Mouse (Mus musculus) intestine, postnatal 0 days (tissue): Measurements from ENCODE around the gene Mpzl3. TPM values are rescaled to one million over a fixed set of nuclear protein-coding genes. Genes with fewer than 3 reads are reported as not detected.

Source experiments
- ATAC-seq: fragments of 200-750 bp; cut with Nextera tagmentation; 2 replicates; pipeline ENCODE4 v1.8.0; 2017; ENCODE audit warnings: mild to moderate bottlenecking, moderate TSS enrichment, moderate library complexity
- H3K27ac ChIP-seq: fragments of 300-500 bp; sonication (generic); 2 replicates; pipeline ENCODE4 v1.5.1; 2014; ENCODE audit warnings: mild to moderate bottlenecking, low read depth, low read length, moderate library complexity
- H3K27me3 ChIP-seq: fragments of 300-500 bp; sonication (generic); replicated peaks from 2 replicates; pipeline ENCODE4 v1.6.1; 2014; ENCODE audit warnings: low read length, mixed read lengths; ENCODE audit not compliant: control insufficient read depth, insufficient read depth
- H3K36me3 ChIP-seq: fragments of 300-500 bp; sonication (generic); 2 replicates; pipeline ENCODE4 v1.6.1; 2014; ENCODE audit warnings: mild to moderate bottlenecking, moderate library complexity; ENCODE audit not compliant: control insufficient read depth, insufficient read depth
- H3K4me1 ChIP-seq: fragments of 300-500 bp; sonication (generic); replicated peaks from 2 replicates; pipeline ENCODE4 v1.6.1; 2014; ENCODE audit warnings: antibody characterized with exemption, low read length, mixed read lengths; ENCODE audit not compliant: control insufficient read depth, insufficient read depth
- H3K4me2 ChIP-seq: fragments of 300-500 bp; sonication (generic); replicated peaks from 2 replicates; pipeline ENCODE4 v1.6.1; 2014; ENCODE audit warnings: low read depth, mild to moderate bottlenecking, moderate library complexity
- H3K4me3 ChIP-seq: fragments of 300-500 bp; sonication (generic); 2 replicates; pipeline ENCODE4 v1.5.1; 2014; ENCODE audit warnings: low read depth, low read length
- H3K9ac ChIP-seq: fragments of 300-500 bp; sonication (generic); 2 replicates; pipeline ENCODE4 v1.6.1; 2014; ENCODE audit warnings: mild to moderate bottlenecking, low read depth, low read length
- H3K9me3 ChIP-seq: fragments of 300-500 bp; sonication (generic); 2 replicates; pipeline ENCODE4 v1.6.1; 2016; ENCODE audit warnings: mixed run types; ENCODE audit not compliant: control insufficient read depth
- CTCF ChIP-seq: sonication (generic); IDR thresholded peaks from 2 replicates; pipeline ENCODE4 v1.5.1; 2016; ENCODE audit warnings: low read depth, mild to moderate bottlenecking, control low read depth, antibody characterized with exemption, moderate library complexity
- WGBS: fragments of 180-500 bp; shearing (Covaris S2); extraction: QIAGEN DNeasy Blood & Tissue Kit; methylation state at CpG from one replicate; pipeline ENCODE4 v1.1.7; 2014; 5-methylcytosine and 5-hydroxymethylcytosine counted together
- polyA plus RNA-seq: library from polyadenylated mRNA; unstranded; fragments of >200 nt; fragmentation: Nextera tagmentation; extraction: Ambion mirVana; gene quantifications from 2 replicates; pipeline ENCODE4 v1.2.1, GENCODE M21; 2015

Gene Mpzl3
- polyA plus RNA-seq, 1 experiment from 2014 or later: 6.5 TPM

DNA sequence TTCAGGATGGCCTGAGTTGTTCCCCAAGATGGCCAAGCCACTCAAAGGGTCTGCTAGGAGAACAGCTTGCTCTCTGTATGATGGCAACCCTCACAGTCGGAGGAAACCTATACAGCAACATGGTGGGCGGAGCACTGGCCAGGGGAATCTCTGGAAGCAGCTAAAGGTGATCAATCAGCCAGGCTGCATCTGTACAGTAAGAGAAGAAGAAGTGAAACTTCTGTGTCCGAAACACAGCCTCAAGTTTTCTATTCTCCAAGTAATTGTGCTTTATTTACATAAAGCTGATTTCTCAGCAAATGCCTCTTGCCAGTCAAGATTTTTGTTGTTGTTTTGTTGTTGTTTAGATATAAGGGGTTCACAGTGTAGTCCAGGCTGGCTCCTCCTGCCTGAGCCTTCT, 22.9 kb downstream of the Mpzl3 start:
- H3K36me3 ChIP-seq: peaks cover 8% of the 10 kb centered on the region; the same call in 1 of the 2 replicates
- no peak overlapping the region for H3K4me3 ChIP-seq
- WGBS: 72% methylated on average over 3 of the region's 3 CpGs
- H3K4me2 ChIP-seq: no peak overlapping the region
- ATAC-seq: no peak
- no peaks in the 10 kb centered on the region for H3K4me1 ChIP-seq
- H3K9ac ChIP-seq: no peak overlapping the region
- H3K27ac ChIP-seq: no peak overlapping the region
- TF ChIP-seq CTCF: no peak
- H3K27me3 ChIP-seq: no peaks in the 10 kb centered on the region
- H3K9me3 ChIP-seq: no peaks in the 10 kb centered on the region

DNA sequence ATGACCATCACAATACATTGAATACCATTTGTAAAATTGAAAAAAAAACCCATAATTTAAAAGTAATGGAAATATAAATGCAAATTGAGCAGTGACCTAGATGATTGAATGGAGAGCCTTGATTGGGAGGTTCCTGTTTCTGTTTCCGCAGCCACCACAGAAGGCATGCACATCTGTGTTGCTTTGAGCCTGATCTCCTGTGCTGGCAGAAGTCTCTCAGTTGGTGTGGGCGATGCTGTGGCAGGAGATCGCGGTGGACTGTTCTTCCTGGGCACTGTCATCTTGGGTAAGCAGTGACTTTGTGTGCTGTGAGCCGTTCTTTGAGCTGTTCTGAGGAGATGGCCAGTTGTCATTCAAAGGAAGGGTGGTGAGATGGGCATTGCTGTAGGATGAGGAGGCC, 24.0 kb downstream of the Mpzl3 start, which contains the start of gene Jaml:
TSS of gene Jaml (plus strand) at position 173 of the 400 bp plus-strand sequence.
- no peak within 1 kb of the TSS for H3K9ac ChIP-seq
- peaks cover 8% of the 10 kb centered on the region; the same call in 1 of the 2 replicates for H3K36me3 ChIP-seq
- no peak for ATAC-seq
- H3K27ac ChIP-seq: no peak within 1 kb of the TSS
- no peaks in the 10 kb centered on the region for H3K27me3 ChIP-seq
- WGBS: 83% methylated on average over 5 of the region's 5 CpGs
- H3K4me2 ChIP-seq: no peak within 1 kb of the TSS
- H3K4me1 ChIP-seq: no peaks in the 10 kb centered on the region
- H3K4me3 ChIP-seq: no peak within 1 kb of the TSS
- H3K9me3 ChIP-seq: no peaks in the 10 kb centered on the region
- no peak for TF ChIP-seq CTCF

DNA sequence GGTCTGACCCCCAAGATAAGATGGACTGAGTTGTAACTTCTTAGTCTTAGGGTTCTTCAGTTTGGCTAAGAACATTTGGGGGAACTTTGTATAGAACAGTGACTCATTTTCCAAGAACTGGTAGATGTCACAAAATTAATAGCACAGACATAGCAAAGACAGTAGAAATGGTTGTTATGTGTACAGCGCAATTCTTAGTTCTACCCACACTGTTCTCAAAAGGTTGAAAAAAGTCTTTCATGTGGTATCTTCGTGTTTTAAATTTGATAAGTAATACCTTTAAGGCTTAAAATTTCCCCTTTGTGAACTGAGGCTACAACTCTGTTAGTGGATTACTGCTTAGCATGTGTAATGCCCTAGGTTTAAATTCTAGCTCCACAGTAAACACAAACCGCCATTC, 28.1 kb downstream of the Mpzl3 start:
- no peaks in the 10 kb centered on the region for H3K27me3 ChIP-seq
- H3K36me3 ChIP-seq: no peaks in the 10 kb centered on the region; the same call in 1 of the 2 replicates
- no peak overlapping the region for H3K4me2 ChIP-seq
- H3K9ac ChIP-seq: no peak overlapping the region
- no peak for TF ChIP-seq CTCF
- H3K4me1 ChIP-seq: no peaks in the 10 kb centered on the region
- WGBS: 93% methylated on average over 3 of the region's 3 CpGs
- H3K9me3 ChIP-seq: no peaks in the 10 kb centered on the region
- no peak overlapping the region for H3K4me3 ChIP-seq
- ATAC-seq: no peak
- no peak overlapping the region for H3K27ac ChIP-seq

DNA sequence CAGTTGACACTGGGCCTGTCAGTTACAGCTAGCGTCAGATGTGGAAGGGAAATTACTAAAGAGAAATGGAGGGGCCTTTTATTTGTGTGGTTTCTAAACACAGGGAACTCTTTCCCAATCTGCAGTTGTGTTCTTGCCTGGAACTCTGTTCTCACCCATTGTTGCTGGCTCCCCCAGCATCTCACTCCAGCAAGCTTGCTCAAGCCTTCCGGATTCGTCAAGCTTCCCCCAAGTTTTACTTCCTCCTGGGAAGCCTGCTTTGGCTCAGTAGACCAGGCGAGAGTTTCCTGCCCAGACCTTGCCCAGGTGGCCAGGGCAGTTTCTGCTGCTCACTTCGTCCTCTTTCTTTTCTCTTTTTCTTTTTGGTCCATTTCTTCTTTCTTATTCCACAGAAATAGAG, 29.6 kb downstream of the Mpzl3 start:
- H3K9me3 ChIP-seq: no peaks in the 10 kb centered on the region
- no peaks in the 10 kb centered on the region for H3K27me3 ChIP-seq
- no peak overlapping the region for H3K4me2 ChIP-seq
- WGBS: 75% methylated on average over 5 of the region's 5 CpGs
- no peak for TF ChIP-seq CTCF
- no peak for ATAC-seq
- H3K9ac ChIP-seq: no peak overlapping the region
- no peak overlapping the region for H3K4me3 ChIP-seq
- H3K27ac ChIP-seq: no peak overlapping the region
- no peaks in the 10 kb centered on the region for H3K4me1 ChIP-seq
- no peaks in the 10 kb centered on the region for H3K36me3 ChIP-seq

DNA sequence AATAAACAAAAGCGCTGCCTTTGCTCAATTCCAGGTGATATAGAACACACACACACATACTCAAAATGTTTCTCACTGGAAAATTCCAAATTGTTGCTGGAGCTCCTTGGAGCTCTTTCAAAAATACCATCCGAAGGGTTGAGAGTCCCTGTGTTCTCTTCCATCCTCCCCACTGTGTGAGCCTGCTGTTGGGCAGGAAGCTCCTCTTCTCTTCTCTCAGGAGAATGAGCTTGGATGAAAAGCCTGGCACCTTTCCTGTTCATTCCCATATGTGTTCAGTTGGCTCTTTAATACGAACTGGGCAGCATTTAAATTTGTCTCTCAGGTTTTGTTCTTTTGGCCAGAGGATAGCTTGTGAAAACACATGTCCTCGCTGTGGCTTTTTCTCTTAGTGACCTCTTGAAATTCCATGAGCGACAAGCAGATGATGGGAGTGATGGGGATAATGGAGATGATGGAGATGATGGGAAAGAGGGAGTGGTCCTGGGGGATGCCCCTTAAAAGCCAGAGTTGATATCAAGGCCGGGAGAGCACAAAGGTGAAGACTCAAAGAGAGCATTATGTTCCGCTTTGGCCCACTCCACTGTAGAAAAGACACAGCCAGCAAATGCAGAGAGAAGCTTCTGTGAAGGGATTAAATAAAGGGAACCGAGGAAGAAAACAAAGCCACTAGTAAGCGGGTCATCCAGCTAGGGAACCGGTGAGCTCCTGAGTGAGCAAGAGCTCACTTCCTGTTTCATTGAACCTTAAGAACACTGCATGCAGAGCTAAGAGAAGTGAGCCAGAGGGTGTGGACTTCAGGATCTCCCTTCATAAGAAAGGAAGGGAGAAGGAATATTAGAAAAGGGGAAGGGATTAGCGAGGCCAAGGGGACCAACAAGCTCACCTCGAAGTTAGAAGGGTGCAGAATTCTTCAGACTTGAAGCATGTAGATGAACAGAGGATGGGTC, 31.0 kb downstream of the Mpzl3 start:
- H3K4me3 ChIP-seq: no peak overlapping the region
- no peaks in the 10 kb centered on the region for H3K4me1 ChIP-seq
- WGBS: 82% methylated on average over 12 of the region's 12 CpGs
- H3K27ac ChIP-seq: no peak overlapping the region
- no peak overlapping the region for H3K4me2 ChIP-seq
- H3K36me3 ChIP-seq: no peaks in the 10 kb centered on the region
- H3K9ac ChIP-seq: no peak overlapping the region
- TF ChIP-seq CTCF: no peak
- H3K9me3 ChIP-seq: no peaks in the 10 kb centered on the region
- no peak for ATAC-seq
- H3K27me3 ChIP-seq: no peaks in the 10 kb centered on the region

DNA sequence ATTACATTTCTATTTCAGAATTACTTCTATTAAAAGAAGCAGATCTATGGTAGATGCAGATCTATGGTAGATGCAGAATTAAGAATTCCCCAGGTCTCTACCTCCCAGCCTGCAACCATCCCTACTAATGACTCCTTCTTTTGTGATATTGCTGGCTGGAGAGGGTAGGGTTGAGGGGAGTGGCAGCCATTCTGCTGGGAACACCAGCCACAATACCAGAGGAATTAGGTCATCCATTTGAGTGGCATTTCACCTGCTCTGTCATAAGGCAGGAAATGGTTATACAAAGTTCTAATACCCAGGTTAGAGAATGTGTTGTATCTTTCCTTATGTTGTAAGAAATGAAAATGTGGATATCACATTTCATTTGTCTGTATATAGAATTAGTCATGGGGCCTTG, 33.1 kb downstream of the Mpzl3 start:
- Histone ChIP-seq H3K4me3 (no peak overlapping the region), H3K4me2 (no peak overlapping the region), H3K9me3 (no peaks in the 10 kb centered on the region), H3K27me3 (no peaks in the 10 kb centered on the region), H3K9ac (no peak overlapping the region), H3K4me1 (no peaks in the 10 kb centered on the region), H3K36me3 (no peaks in the 10 kb centered on the region), H3K27ac (no peak overlapping the region)
- TF ChIP-seq CTCF: no peak
- ATAC-seq: peak; percentile 51; the same call in 1 of the 2 replicates
